ENCODE assay signal across 7 mouse cellular contexts in genomic region chr4:137681408-137682104, GRCm38 (mm10). TPM values are rescaled to one million over a fixed set of nuclear protein-coding genes. Genes with fewer than 3 reads are reported as not detected.
DNase-seq lines count a peak whose midpoint lies in the region; ATAC-seq and TF ChIP-seq lines count a peak whose summit lies in the region.

No protein-coding gene starts in this region.

- no peak for TF ChIP-seq CTCF in brain, embryonic 14.5 days (IDR thresholded peaks at IDR 0.05; ENCODE audit: borderline replicate concordance, extremely low read depth, insufficient read depth, insufficient read length)

- H3K4me3 ChIP-seq in forebrain, embryonic 15.5 days: peak overlapping the region; percentile 44
- H3K4me3 ChIP-seq in limb, embryonic 12.5 days (replicated peaks): peak overlapping the region; percentile 33

- peaks cover 36% of the 10 kb centered on the region for H3K4me1 ChIP-seq in forebrain, embryonic 15.5 days
- H3K4me1 ChIP-seq in limb, embryonic 12.5 days (replicated peaks): peaks cover 19% of the 10 kb centered on the region

- peak; percentile 48 for DNase-seq in ZHBTc4 (ENCODE audit: low read depth, low spot score)
- peak; percentile 86 for DNase-seq in brain, embryonic 14.5 days (ENCODE audit: low read depth)
- peak; percentile 62 for DNase-seq in kidney, adult 9 months
- DNase-seq in right cerebral cortex, adult 18-20 months: peak; percentile 85

- H3K4me2 ChIP-seq in forebrain, embryonic 15.5 days (replicated peaks): peak overlapping the region; percentile 94
- peak overlapping the region; percentile 59 for H3K4me2 ChIP-seq in limb, embryonic 12.5 days

- peak; percentile 60 for ATAC-seq in forebrain, embryonic 15.5 days (replicated peaks)
- ATAC-seq in limb, embryonic 12.5 days (ENCODE audit: insufficient number of reproducible peaks, insufficient read depth, low FRiP score, low TSS enrichment, low read depth): no peak
- no peak for ATAC-seq in megakaryocyte, adult 5-6 weeks (ENCODE audit: poor library complexity, severe bottlenecking)

- WGBS in forebrain, embryonic 15.5 days: 3% methylated on average over 52 of the region's 52 CpGs
- WGBS in limb, embryonic 12.5 days: 6% methylated on average over 52 of the region's 52 CpGs

- H3K27me3 ChIP-seq in forebrain, embryonic 15.5 days: no peaks in the 10 kb centered on the region
- H3K27me3 ChIP-seq in limb, embryonic 12.5 days: peaks cover 94% of the 10 kb centered on the region

- peak overlapping the region; percentile 68 for H3K27ac ChIP-seq in forebrain, embryonic 15.5 days (replicated peaks)
- H3K27ac ChIP-seq in limb, embryonic 12.5 days: no peak overlapping the region

- no peaks in the 10 kb centered on the region for H3K9me3 ChIP-seq in forebrain, embryonic 15.5 days
- no peaks in the 10 kb centered on the region for H3K9me3 ChIP-seq in limb, embryonic 12.5 days

- no peaks in the 10 kb centered on the region for H3K36me3 ChIP-seq in forebrain, embryonic 15.5 days
- no peaks in the 10 kb centered on the region for H3K36me3 ChIP-seq in limb, embryonic 12.5 days

- peak overlapping the region; percentile 54 for H3K9ac ChIP-seq in forebrain, embryonic 15.5 days (replicated peaks)
- peak overlapping the region; percentile 37; the same call in 1 of the 2 replicates for H3K9ac ChIP-seq in limb, embryonic 12.5 days (replicated peaks)

- no peak for TF ChIP-seq POLR2A in brain, embryonic 14.5 days (IDR thresholded peaks at IDR 0.05; ENCODE audit: borderline replicate concordance, extremely low read depth, insufficient read depth, insufficient read length, poor library complexity, severe bottlenecking)

RNA-seq across cellular contexts. Expression of gene Rap1gap, which starts 17.0 kb away (rescaled TPM):
- 83.0 and 109 TPM in 2 replicates for polyA plus RNA-seq in brain, embryonic 14.5 days (2012; rRNA removed)
- 31.2 and 40.4 TPM in 2 replicates for polyA plus RNA-seq in forebrain, embryonic 15.5 days (2015; fragmentation: Nextera tagmentation; extraction: Ambion mirVana)
- 5.9 and 8.4 TPM in 2 replicates for polyA plus RNA-seq in limb, embryonic 12.5 days (2016; fragmentation: Nextera tagmentation; extraction: Ambion mirVana)
- total RNA-seq in megakaryocyte, adult 5-6 weeks (2015): 0.31 and 0.87 TPM in 2 replicates
- total RNA-seq in megakaryocyte, adult 5-6 weeks (2017): 0.88 and 0.98 TPM in 2 replicates
